Mouse (Mus musculus): ENCODE data around the gene Hap1. TPM values are rescaled to one million over a fixed set of nuclear protein-coding genes. Genes with fewer than 3 reads are reported as not detected.
"Not testable (repeated sequence)": the region's sequence is repeated elsewhere in the genome, so short reads cannot be mapped to it uniquely, and the experiment has no call there.

Gene Hap1
- polyA plus RNA-seq, 1 experiment = 11.9 TPM

DNA sequence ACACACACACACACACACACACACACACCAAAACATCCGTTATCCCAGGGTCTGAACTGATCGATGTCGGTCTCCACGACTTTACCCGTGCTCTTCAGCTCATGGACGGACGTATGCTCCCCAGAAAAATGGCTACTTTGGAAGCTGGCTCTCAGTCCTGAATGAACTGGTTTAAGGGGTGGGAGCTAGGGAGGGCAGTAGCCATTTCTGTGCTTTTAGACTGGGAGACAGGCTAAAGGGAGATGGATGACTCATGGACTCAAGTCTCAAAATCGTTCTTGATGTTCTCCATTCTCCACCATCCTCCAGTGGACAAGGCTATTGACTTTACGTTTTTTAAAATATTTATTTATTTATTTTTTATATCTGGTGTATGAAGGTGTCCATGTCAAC is 887 bp upstream of the Hap1 start:
- no peak overlapping the region for H3K4me3 ChIP-seq (replicated peaks; ENCODE audit: control insufficient read depth, low read depth, low read length)
- H3K27ac ChIP-seq (ENCODE audit: control insufficient read depth, insufficient read depth, low read depth, low read length, poor library complexity) = no peak overlapping the region
- TF ChIP-seq POLR2A (IDR thresholded peaks at IDR 0.05; ENCODE audit: borderline replicate concordance, control insufficient read depth, low read depth, low read length) = no peak
- no peak for TF ChIP-seq CTCF (IDR thresholded peaks at IDR 0.05; ENCODE audit: control insufficient read depth, insufficient read depth, low read length)
- WGBS = 27% methylated on average over 9 of the region's 9 CpGs
- H3K4me1 ChIP-seq (ENCODE audit: control insufficient read depth, insufficient read depth, low read length) = no peaks in the 10 kb centered on the region

DNA sequence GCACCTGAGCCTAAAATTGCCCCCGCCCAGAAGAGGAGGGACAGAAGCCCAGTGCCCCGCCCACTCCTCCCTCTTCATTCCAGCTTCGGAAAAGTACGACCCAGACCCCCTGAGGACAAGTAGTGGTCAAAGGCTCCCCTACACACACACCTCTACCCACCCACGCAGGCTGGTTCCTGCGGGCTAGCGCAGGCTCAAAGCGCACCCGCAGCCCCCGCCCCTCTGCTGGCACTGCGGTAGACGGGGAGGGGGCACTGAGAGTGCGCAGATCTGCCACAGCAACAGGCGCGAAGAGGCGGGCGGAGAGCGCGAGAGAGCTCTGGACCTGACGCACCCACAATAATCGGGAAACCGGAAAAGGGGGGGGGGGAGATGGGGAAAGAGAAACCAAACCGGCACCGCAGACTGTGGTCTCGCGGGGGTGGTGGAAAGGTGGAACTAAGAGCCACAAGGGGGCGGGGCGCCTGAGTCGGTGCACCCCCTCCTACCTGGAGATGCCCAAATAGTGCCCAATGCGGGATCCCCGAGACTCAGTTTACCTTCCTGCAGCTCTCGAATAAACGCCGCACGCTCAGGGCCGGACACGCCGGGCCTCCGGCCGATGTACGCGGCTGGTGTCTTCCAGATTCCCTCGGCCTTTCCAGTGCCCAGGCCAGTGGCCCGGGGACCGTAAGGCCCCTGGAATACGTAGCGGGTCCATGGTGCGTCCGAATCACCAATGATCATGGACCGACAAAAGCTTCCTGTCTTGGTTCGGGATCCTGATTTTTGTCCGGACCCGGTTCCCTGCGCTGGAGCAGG is 577 bp downstream of the Hap1 start:
- no peak for TF ChIP-seq CTCF (IDR thresholded peaks at IDR 0.05; ENCODE audit: control insufficient read depth, insufficient read depth, low read length)
- no peak for TF ChIP-seq POLR2A (IDR thresholded peaks at IDR 0.05; ENCODE audit: borderline replicate concordance, control insufficient read depth, low read depth, low read length)
- WGBS = under 1% methylated on average over 54 of the region's 54 CpGs
- peak overlapping the region; percentile 54 for H3K4me3 ChIP-seq (replicated peaks; ENCODE audit: control insufficient read depth, low read depth, low read length)
- no peak overlapping the region for H3K27ac ChIP-seq (ENCODE audit: control insufficient read depth, insufficient read depth, low read depth, low read length, poor library complexity)
- no peaks in the 10 kb centered on the region for H3K4me1 ChIP-seq (ENCODE audit: control insufficient read depth, insufficient read depth, low read length)

DNA sequence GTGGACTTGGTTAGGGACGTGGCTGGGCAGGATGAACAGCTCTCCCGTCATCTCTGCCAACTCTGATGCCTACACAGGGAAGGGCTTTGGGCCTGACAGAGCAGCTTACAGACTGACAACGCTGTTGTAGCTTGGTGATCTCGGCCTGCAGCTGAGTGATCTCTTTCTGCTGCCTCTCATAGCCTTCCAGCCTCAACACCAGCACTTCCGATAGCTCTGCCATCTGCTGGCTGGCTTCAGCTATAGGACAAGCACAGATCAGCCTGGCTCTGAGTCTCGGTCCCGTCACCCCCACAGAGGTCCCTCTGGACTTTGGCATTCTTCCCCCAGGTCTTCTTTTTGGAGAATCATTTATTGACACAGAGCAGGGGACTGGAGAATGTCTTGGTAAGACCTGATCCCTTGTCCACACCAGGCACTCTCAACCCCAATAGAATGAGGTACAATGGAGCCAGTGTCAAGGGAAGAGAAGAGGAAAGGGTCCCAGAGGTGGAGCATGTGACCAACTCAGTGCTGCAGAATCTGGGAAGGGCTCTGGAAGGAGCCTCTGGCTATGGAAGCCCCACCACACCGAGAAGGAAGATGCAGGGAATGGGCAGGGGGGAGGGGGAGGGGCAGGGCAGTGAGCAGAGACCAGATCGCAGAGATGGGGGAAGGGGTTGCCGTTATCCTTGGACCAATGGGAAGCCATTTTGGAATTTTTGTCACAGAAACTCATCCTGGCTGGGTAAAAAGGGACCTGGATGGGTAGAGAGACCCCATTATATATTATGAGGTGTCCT is 3.7 kb downstream of the Hap1 start:
- H3K4me3 ChIP-seq (replicated peaks; ENCODE audit: control insufficient read depth, low read depth, low read length) = no peak overlapping the region
- H3K4me1 ChIP-seq (ENCODE audit: control insufficient read depth, insufficient read depth, low read length) = no peaks in the 10 kb centered on the region
- H3K27ac ChIP-seq (ENCODE audit: control insufficient read depth, insufficient read depth, low read depth, low read length, poor library complexity) = no peak overlapping the region
- TF ChIP-seq CTCF (IDR thresholded peaks at IDR 0.05; ENCODE audit: control insufficient read depth, insufficient read depth, low read length) (peak; percentile 34), POLR2A (IDR thresholded peaks at IDR 0.05; ENCODE audit: borderline replicate concordance, control insufficient read depth, low read depth, low read length) (no peak)
- WGBS = 34% methylated on average over 10 of the region's 10 CpGs

GRCm38 (mm10) chr11:100344269-100344668 is 11.7 kb downstream of the Hap1 start:
- Histone ChIP-seq H3K27ac (ENCODE audit: control insufficient read depth, insufficient read depth, low read depth, low read length, poor library complexity) (no peak overlapping the region), H3K4me1 (ENCODE audit: control insufficient read depth, insufficient read depth, low read length) (no peaks in the 10 kb centered on the region), H3K4me3 (replicated peaks; ENCODE audit: control insufficient read depth, low read depth, low read length) (no peak overlapping the region)
- no peak for TF ChIP-seq POLR2A (IDR thresholded peaks at IDR 0.05; ENCODE audit: borderline replicate concordance, control insufficient read depth, low read depth, low read length)
- no peak for TF ChIP-seq CTCF (IDR thresholded peaks at IDR 0.05; ENCODE audit: control insufficient read depth, insufficient read depth, low read length)
- WGBS = 56% methylated on average over 10 of the region's 10 CpGs

GRCm38 (mm10) chr11:100335731-100336130 is 20.2 kb downstream of the Hap1 start:
- Histone ChIP-seq H3K4me1 (ENCODE audit: control insufficient read depth, insufficient read depth, low read length) (no peaks in the 10 kb centered on the region), H3K4me3 (replicated peaks; ENCODE audit: control insufficient read depth, low read depth, low read length) (no peak overlapping the region), H3K27ac (ENCODE audit: control insufficient read depth, insufficient read depth, low read depth, low read length, poor library complexity) (no peak overlapping the region)
- 90% methylated on average over 3 of the region's 3 CpGs for WGBS
- TF ChIP-seq POLR2A (IDR thresholded peaks at IDR 0.05; ENCODE audit: borderline replicate concordance, control insufficient read depth, low read depth, low read length) (no peak), CTCF (IDR thresholded peaks at IDR 0.05; ENCODE audit: control insufficient read depth, insufficient read depth, low read length) (no peak)

GRCm38 (mm10) chr11:100333944-100334457 is 21.9 kb downstream of the Hap1 start, which contains the start of gene Gast:
Gene Gast (plus strand): TSS chr11:100334407.
- no peak for TF ChIP-seq POLR2A (IDR thresholded peaks at IDR 0.05; ENCODE audit: borderline replicate concordance, control insufficient read depth, low read depth, low read length)
- no peak for TF ChIP-seq CTCF (IDR thresholded peaks at IDR 0.05; ENCODE audit: control insufficient read depth, insufficient read depth, low read length)
- no peaks in the 10 kb centered on the region for H3K4me1 ChIP-seq (ENCODE audit: control insufficient read depth, insufficient read depth, low read length)
- H3K4me3 ChIP-seq (replicated peaks; ENCODE audit: control insufficient read depth, low read depth, low read length) = no peak within 1 kb of the TSS
- H3K27ac ChIP-seq (ENCODE audit: control insufficient read depth, insufficient read depth, low read depth, low read length, poor library complexity) = no peak within 1 kb of the TSS
- WGBS = 78% methylated on average over 6 of the region's 6 CpGs

GRCm38 (mm10) chr11:100332766-100333515 is 23.0 kb downstream of the Hap1 start:
- WGBS = 59% methylated on average over 9 of the region's 9 CpGs
- Histone ChIP-seq H3K27ac (ENCODE audit: control insufficient read depth, insufficient read depth, low read depth, low read length, poor library complexity) (no peak overlapping the region), H3K4me1 (ENCODE audit: control insufficient read depth, insufficient read depth, low read length) (no peaks in the 10 kb centered on the region), H3K4me3 (replicated peaks; ENCODE audit: control insufficient read depth, low read depth, low read length) (no peak overlapping the region)
- TF ChIP-seq POLR2A (IDR thresholded peaks at IDR 0.05; ENCODE audit: borderline replicate concordance, control insufficient read depth, low read depth, low read length) (no peak), CTCF (IDR thresholded peaks at IDR 0.05; ENCODE audit: control insufficient read depth, insufficient read depth, low read length) (no peak)

- H3K27ac ChIP-seq (ENCODE audit: control insufficient read depth, insufficient read depth, low read depth, low read length, poor library complexity); H3K4me3 ChIP-seq (replicated peaks; ENCODE audit: control insufficient read depth, low read depth, low read length); H3K4me1 ChIP-seq (ENCODE audit: control insufficient read depth, insufficient read depth, low read length): not testable (repeated sequence)
- WGBS = 71% methylated on average over 8 of the region's 8 CpGs
These were observed 25.0 kb downstream of the Hap1 start for GRCm38 (mm10) chr11:100330816-100331375.

Data from bone marrow, adult 2 months (tissue).